Mouse (Mus musculus) small intestine, adult 2 months (tissue): Measurements from ENCODE around the gene Rara. TPM values are rescaled to one million over a fixed set of nuclear protein-coding genes. Genes with fewer than 3 reads are reported as not detected.

ENCODE experiments used
- H3K27ac ChIP-seq: fragments of 200-500 bp; 2 replicates; pipeline ENCODE4 v1.5.1; 2012; ENCODE audit warnings: low read depth, low read length, control low read depth, inconsistent platforms; ENCODE audit not compliant: insufficient read depth
- H3K27me3 ChIP-seq: fragments of 200-500 bp; 2 replicates; pipeline ENCODE4 v1.6.1; 2012; ENCODE audit warnings: mild to moderate bottlenecking, moderate library complexity, low read length, inconsistent platforms; ENCODE audit not compliant: control insufficient read depth, insufficient read depth
- H3K36me3 ChIP-seq: fragments of 200-500 bp; 2 replicates; pipeline ENCODE4 v1.6.1; 2012; ENCODE audit warnings: mild to moderate bottlenecking, low read length, control low read depth, inconsistent platforms; ENCODE audit not compliant: control insufficient read depth, insufficient read depth
- H3K4me1 ChIP-seq: fragments of 200-500 bp; 2 replicates; pipeline ENCODE4 v1.6.1; 2012; ENCODE audit warnings: low read length, inconsistent platforms, mixed read lengths; ENCODE audit not compliant: control insufficient read depth, insufficient read depth, insufficient read length
- H3K4me3 ChIP-seq: fragments of 200-500 bp; 2 replicates; pipeline ENCODE4 v1.5.1; 2012; ENCODE audit warnings: low read depth, mild to moderate bottlenecking, control low read depth, inconsistent platforms, low read length, moderate library complexity
- CTCF ChIP-seq: fragments of 200-500 bp; IDR thresholded peaks from 2 replicates; pipeline ENCODE4 v1.5.1; 2012; ENCODE audit warnings: low read depth, mild to moderate bottlenecking, control low read depth, inconsistent platforms, low read length, moderate library complexity, mixed read lengths; ENCODE audit not compliant: insufficient replicate concordance, insufficient read length; ENCODE audit errors: extremely low read depth
- POLR2A ChIP-seq: fragments of 200-500 bp; IDR thresholded peaks from 2 replicates; pipeline ENCODE4 v1.6.1; 2012; ENCODE audit warnings: low read depth, mild to moderate bottlenecking, control low read depth, inconsistent platforms, low read length, moderate library complexity
- WGBS: fragments of 180-500 bp; shearing (Covaris S2); methylation state at CpG from one replicate; pipeline ENCODE4 v1.1.7; 2018; 5-methylcytosine and 5-hydroxymethylcytosine counted together
- polyA plus RNA-seq: library from polyadenylated mRNA; depleted of rRNA; stranded (reverse); fragments of >200 nt; gene quantifications from 2 replicates; pipeline ENCODE4 v1.2.3, GENCODE M21; 2012

Gene Rara
- polyA plus RNA-seq, 1 experiment, result 56.3 TPM

- no peak for TF ChIP-seq POLR2A
- no peak for TF ChIP-seq CTCF
- peaks cover 34% of the 10 kb centered on the region for H3K36me3 ChIP-seq
- 91% methylated on average over 7 of the region's 7 CpGs for WGBS
- no peak overlapping the region for H3K27ac ChIP-seq
- H3K4me3 ChIP-seq, result no peak overlapping the region
- no peaks in the 10 kb centered on the region for H3K27me3 ChIP-seq
- no peaks in the 10 kb centered on the region for H3K4me1 ChIP-seq
Measured at GRCm38 (mm10) chr11:98995987-98996386, 68.4 kb downstream of the Rara start.

DNA sequence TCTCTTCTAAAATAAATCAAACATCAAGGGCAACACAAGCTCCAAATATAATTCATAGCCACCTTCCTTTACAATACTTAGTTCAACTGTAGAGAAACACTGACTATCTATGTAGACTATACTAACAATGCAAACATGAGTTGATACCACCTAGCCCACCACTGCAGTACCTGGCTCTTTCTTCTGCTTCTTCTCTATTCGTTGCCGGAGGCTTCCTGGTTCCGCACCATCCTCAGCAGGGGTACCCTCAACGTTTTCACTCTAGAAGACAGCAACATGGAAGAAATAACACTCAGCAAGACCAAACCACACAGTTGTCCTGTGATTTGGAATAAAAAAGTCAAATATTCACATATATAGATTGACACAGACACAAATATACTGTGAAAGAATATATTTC lies 70.0 kb downstream of the Rara start:
- TF ChIP-seq CTCF (no peak), POLR2A (no peak)
- H3K4me3 ChIP-seq, result no peak overlapping the region
- H3K4me1 ChIP-seq, result no peaks in the 10 kb centered on the region
- H3K27me3 ChIP-seq, result no peaks in the 10 kb centered on the region
- 78% methylated on average over 4 of the region's 4 CpGs for WGBS
- no peak overlapping the region for H3K27ac ChIP-seq
- H3K36me3 ChIP-seq, result peaks cover 40% of the 10 kb centered on the region

- no peaks in the 10 kb centered on the region for H3K27me3 ChIP-seq
- H3K27ac ChIP-seq, result no peak overlapping the region
- no peak overlapping the region for H3K4me3 ChIP-seq
- no peaks in the 10 kb centered on the region for H3K4me1 ChIP-seq
- TF ChIP-seq POLR2A, result no peak
- H3K36me3 ChIP-seq, result peaks cover 40% of the 10 kb centered on the region
Measured at GRCm38 (mm10) chr11:98998776-98999175, 71.2 kb downstream of the Rara start.

- H3K27ac ChIP-seq, result no peak overlapping the region
- no peaks in the 10 kb centered on the region for H3K4me1 ChIP-seq
- H3K36me3 ChIP-seq, result peaks cover 44% of the 10 kb centered on the region
- 95% methylated on average over 11 of the region's 11 CpGs for WGBS
- TF ChIP-seq CTCF, result no peak
- no peak for TF ChIP-seq POLR2A
- no peak overlapping the region for H3K4me3 ChIP-seq
- no peaks in the 10 kb centered on the region for H3K27me3 ChIP-seq
Measured at GRCm38 (mm10) chr11:98999243-98999642, 71.6 kb downstream of the Rara start.

DNA sequence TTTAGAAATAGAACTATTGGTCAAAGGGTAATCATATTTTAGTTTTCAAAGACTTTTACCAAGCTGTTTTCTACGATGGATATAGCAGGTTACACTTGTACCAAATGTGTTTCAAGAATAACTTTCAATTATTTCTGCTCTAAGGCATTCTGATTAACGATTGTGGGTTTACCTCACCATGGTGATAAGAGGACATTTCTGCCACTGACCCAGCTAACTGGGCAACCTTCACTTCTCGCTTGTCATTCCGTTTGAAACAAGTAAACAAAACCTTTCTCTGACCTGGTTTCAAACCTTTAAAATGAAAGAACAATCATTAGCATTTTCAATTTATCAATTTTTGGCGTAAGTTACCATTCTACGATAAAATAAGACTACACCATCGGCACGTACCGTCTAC lies 79.2 kb downstream of the Rara start:
- Histone ChIP-seq H3K4me1 (no peaks in the 10 kb centered on the region), H3K4me3 (no peak overlapping the region), H3K36me3 (peaks cover 40% of the 10 kb centered on the region), H3K27ac (no peak overlapping the region), H3K27me3 (no peaks in the 10 kb centered on the region)
- TF ChIP-seq CTCF, result no peak
- TF ChIP-seq POLR2A, result no peak
- 90% methylated on average over 9 of the region's 9 CpGs for WGBS

- TF ChIP-seq CTCF, result no peak
- TF ChIP-seq POLR2A, result no peak
- H3K36me3 ChIP-seq, result peaks cover 29% of the 10 kb centered on the region
Measured at GRCm38 (mm10) chr11:99010124-99010523, 82.5 kb downstream of the Rara start.

DNA sequence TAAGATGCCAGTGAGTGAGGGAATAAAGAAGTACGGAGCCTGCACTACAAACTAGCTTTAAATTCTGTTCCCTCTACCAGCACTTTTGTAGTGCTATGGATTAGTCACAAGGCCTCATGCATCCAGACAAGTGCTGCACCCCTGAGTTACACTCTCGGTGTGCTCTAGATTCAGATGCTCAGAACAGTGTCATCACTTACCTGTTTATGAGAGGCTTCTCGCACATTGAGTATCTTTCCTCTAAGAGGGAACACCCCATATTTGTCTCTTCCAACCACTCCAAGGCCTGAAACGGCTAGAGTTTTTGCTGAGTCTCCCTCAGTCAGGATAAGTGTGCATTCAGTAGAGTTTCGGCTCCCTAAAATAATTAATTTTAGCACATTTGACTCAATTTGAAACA lies 83.1 kb downstream of the Rara start:
- no peaks in the 10 kb centered on the region for H3K27me3 ChIP-seq
- no peak overlapping the region for H3K27ac ChIP-seq
- H3K4me1 ChIP-seq, result no peaks in the 10 kb centered on the region
- TF ChIP-seq POLR2A (no peak), CTCF (no peak)
- no peak overlapping the region for H3K4me3 ChIP-seq
- 93% methylated on average over 5 of the region's 5 CpGs for WGBS
- H3K36me3 ChIP-seq, result peaks cover 31% of the 10 kb centered on the region

More at GRCm38 (mm10) chr11:99010124-99010523, 82.5 kb downstream of the Rara start:
- Histone ChIP-seq H3K27ac (no peak overlapping the region), H3K27me3 (no peaks in the 10 kb centered on the region), H3K4me3 (no peak overlapping the region), H3K4me1 (no peaks in the 10 kb centered on the region)
- 63% methylated on average over 4 of the region's 4 CpGs for WGBS

- Histone ChIP-seq H3K4me3 (no peak overlapping the region), H3K27ac (no peak overlapping the region), H3K4me1 (no peaks in the 10 kb centered on the region), H3K36me3 (peaks cover 29% of the 10 kb centered on the region), H3K27me3 (no peaks in the 10 kb centered on the region)
- TF ChIP-seq CTCF (no peak), POLR2A (no peak)
- 95% methylated on average over 1 of the region's 1 CpGs for WGBS
Measured at GRCm38 (mm10) chr11:99013856-99014255, 86.2 kb downstream of the Rara start.
